Mouse (Mus musculus): ENCODE results near the gene Slc22a3. TPM values are rescaled to one million over a fixed set of nuclear protein-coding genes. Genes with fewer than 3 reads are reported as not detected.

The Slc22a3 gene
- polyA plus RNA-seq, 1 experiment from 2014 or later: 0.65 TPM

- Histone ChIP-seq H3K9ac (no peak overlapping the region), H3K36me3 (no peaks in the 10 kb centered on the region), H3K4me1 (no peaks in the 10 kb centered on the region), H3K4me2 (replicated peaks) (no peak overlapping the region), H3K27ac (no peak overlapping the region), H3K9me3 (no peaks in the 10 kb centered on the region), H3K4me3 (no peak overlapping the region), H3K27me3 (no peaks in the 10 kb centered on the region)
- WGBS: 67% methylated on average over 16 of the region's 16 CpGs
- ATAC-seq (ENCODE audit: low FRiP score, low read depth): no peak
Observed at GRCm38 (mm10) chr17:12420886-12421574, 86.5 kb downstream of the Slc22a3 start.

- Histone ChIP-seq H3K4me1 (peaks cover 11% of the 10 kb centered on the region), H3K36me3 (no peaks in the 10 kb centered on the region), H3K9me3 (no peaks in the 10 kb centered on the region), H3K9ac (no peak overlapping the region), H3K4me2 (replicated peaks) (no peak overlapping the region), H3K4me3 (no peak overlapping the region), H3K27ac (no peak overlapping the region), H3K27me3 (no peaks in the 10 kb centered on the region)
- 75% methylated on average over 19 of the region's 19 CpGs for WGBS
- ATAC-seq (ENCODE audit: low FRiP score, low read depth): no peak
Observed at GRCm38 (mm10) chr17:12419491-12420079, 87.9 kb downstream of the Slc22a3 start.

- Histone ChIP-seq H3K27me3 (no peaks in the 10 kb centered on the region), H3K9ac (no peak overlapping the region), H3K36me3 (no peaks in the 10 kb centered on the region), H3K4me1 (peaks cover 34% of the 10 kb centered on the region), H3K4me3 (no peak overlapping the region), H3K4me2 (replicated peaks) (no peak overlapping the region), H3K27ac (no peak overlapping the region), H3K9me3 (no peaks in the 10 kb centered on the region)
- WGBS: 34% methylated on average over 6 of the region's 6 CpGs
- ATAC-seq (ENCODE audit: low FRiP score, low read depth): peak; percentile 41; the same call in 1 of the 2 replicates
Observed at GRCm38 (mm10) chr17:12416250-12416895, 91.1 kb downstream of the Slc22a3 start.

GRCm38 (mm10) chr17:12415741-12416140, 91.8 kb downstream of the Slc22a3 start:
- WGBS: 55% methylated on average over 5 of the region's 5 CpGs
- H3K36me3 ChIP-seq: no peaks in the 10 kb centered on the region
- no peak overlapping the region for H3K4me2 ChIP-seq (replicated peaks)
- no peak overlapping the region for H3K4me3 ChIP-seq
- no peaks in the 10 kb centered on the region for H3K27me3 ChIP-seq
- H3K9me3 ChIP-seq: no peaks in the 10 kb centered on the region
- peaks cover 34% of the 10 kb centered on the region for H3K4me1 ChIP-seq
- peak overlapping the region; percentile 73; the same call in 1 of the 2 replicates for H3K27ac ChIP-seq
- H3K9ac ChIP-seq: 0 out of 2 replicates have a peak overlapping the region, but pooled peaks have one; percentile 31
- ATAC-seq (ENCODE audit: low FRiP score, low read depth): peak; percentile 21; the same call in 1 of the 2 replicates

GRCm38 (mm10) chr17:12415031-12415735, 92.3 kb downstream of the Slc22a3 start:
- ATAC-seq (ENCODE audit: low FRiP score, low read depth): peak; percentile 53
- Histone ChIP-seq H3K4me2 (replicated peaks) (no peak overlapping the region), H3K4me1 (peaks cover 34% of the 10 kb centered on the region), H3K27ac (peak overlapping the region; percentile 73), H3K9ac (0 out of 2 replicates have a peak overlapping the region, but pooled peaks have one; percentile 31), H3K36me3 (no peaks in the 10 kb centered on the region), H3K4me3 (no peak overlapping the region), H3K9me3 (no peaks in the 10 kb centered on the region), H3K27me3 (no peaks in the 10 kb centered on the region)
- WGBS: 30% methylated on average over 15 of the region's 15 CpGs

- ATAC-seq (ENCODE audit: low FRiP score, low read depth): peak; percentile 14; the same call in 1 of the 2 replicates
- Histone ChIP-seq H3K4me1 (peaks cover 45% of the 10 kb centered on the region), H3K9ac (no peak overlapping the region), H3K9me3 (no peaks in the 10 kb centered on the region), H3K27ac (peak overlapping the region; percentile 52; the same call in 1 of the 2 replicates), H3K4me2 (replicated peaks) (no peak overlapping the region; the same call in 1 of the 2 replicates), H3K4me3 (no peak overlapping the region), H3K36me3 (no peaks in the 10 kb centered on the region), H3K27me3 (no peaks in the 10 kb centered on the region)
- WGBS: 55% methylated on average over 3 of the region's 3 CpGs
Observed at GRCm38 (mm10) chr17:12412891-12413237, 94.6 kb downstream of the Slc22a3 start.

- Histone ChIP-seq H3K36me3 (no peaks in the 10 kb centered on the region), H3K4me1 (peaks cover 45% of the 10 kb centered on the region), H3K9ac (no peak overlapping the region), H3K27ac (peak overlapping the region; percentile 52; the same call in 1 of the 2 replicates), H3K4me3 (no peak overlapping the region), H3K4me2 (replicated peaks) (no peak overlapping the region; the same call in 1 of the 2 replicates), H3K27me3 (no peaks in the 10 kb centered on the region), H3K9me3 (0 out of 2 replicates have a peak, but pooled peaks cover 3% of the 10 kb centered on the region)
- peak; percentile 57 for ATAC-seq (ENCODE audit: low FRiP score, low read depth)
- 35% methylated on average over 10 of the region's 10 CpGs for WGBS
Observed at GRCm38 (mm10) chr17:12412181-12412890, 95.2 kb downstream of the Slc22a3 start.

- WGBS: 26% methylated on average over 11 of the region's 11 CpGs
- no peak overlapping the region for H3K27ac ChIP-seq
- H3K9me3 ChIP-seq: peaks cover 16% of the 10 kb centered on the region; the same call in 1 of the 2 replicates
- no peak overlapping the region for H3K9ac ChIP-seq
- H3K4me2 ChIP-seq (replicated peaks): no peak overlapping the region
- ATAC-seq (ENCODE audit: low FRiP score, low read depth): no peak
- H3K36me3 ChIP-seq: no peaks in the 10 kb centered on the region
- H3K27me3 ChIP-seq: no peaks in the 10 kb centered on the region
- H3K4me3 ChIP-seq: no peak overlapping the region
- peaks cover 32% of the 10 kb centered on the region for H3K4me1 ChIP-seq
Observed at GRCm38 (mm10) chr17:12409346-12409944, 98.1 kb downstream of the Slc22a3 start.

- no peak for ATAC-seq (ENCODE audit: low FRiP score, low read depth)
- no peaks in the 10 kb centered on the region for H3K27me3 ChIP-seq
- no peak overlapping the region for H3K27ac ChIP-seq
- H3K9me3 ChIP-seq: peaks cover 17% of the 10 kb centered on the region; the same call in 1 of the 2 replicates
- no peak overlapping the region for H3K4me3 ChIP-seq
- no peak overlapping the region for H3K4me2 ChIP-seq (replicated peaks)
- WGBS: 53% methylated on average over 7 of the region's 7 CpGs
- peaks cover 3% of the 10 kb centered on the region; the same call in 1 of the 2 replicates for H3K4me1 ChIP-seq
- no peaks in the 10 kb centered on the region for H3K36me3 ChIP-seq
- no peak overlapping the region for H3K9ac ChIP-seq
Observed at GRCm38 (mm10) chr17:12403420-12403819, 104.1 kb downstream of the Slc22a3 start.

- peaks cover 12% of the 10 kb centered on the region for H3K4me1 ChIP-seq
Observed at GRCm38 (mm10) chr17:12396163-12396677, 111.3 kb downstream of the Slc22a3 start.

GRCm38 (mm10) chr17:12388239-12388638, 119.3 kb downstream of the Slc22a3 start:
- 0 out of 2 replicates have a peak, but pooled peaks cover 3% of the 10 kb centered on the region for H3K9me3 ChIP-seq
- no peak overlapping the region for H3K27ac ChIP-seq
- no peaks in the 10 kb centered on the region for H3K36me3 ChIP-seq
- no peaks in the 10 kb centered on the region for H3K27me3 ChIP-seq
- no peak overlapping the region for H3K9ac ChIP-seq
- no peak overlapping the region for H3K4me3 ChIP-seq
- WGBS: 93% methylated on average over 7 of the region's 7 CpGs
- H3K4me2 ChIP-seq (replicated peaks): no peak overlapping the region
- H3K4me1 ChIP-seq: 0 out of 2 replicates have a peak, but pooled peaks cover 5% of the 10 kb centered on the region
- ATAC-seq (ENCODE audit: low FRiP score, low read depth): no peak

More at GRCm38 (mm10) chr17:12396163-12396677, 111.3 kb downstream of the Slc22a3 start:
- no peak overlapping the region for H3K27ac ChIP-seq
- no peak overlapping the region for H3K4me3 ChIP-seq
- no peak overlapping the region for H3K4me2 ChIP-seq (replicated peaks)
- H3K27me3 ChIP-seq: no peaks in the 10 kb centered on the region
- H3K9me3 ChIP-seq: 0 out of 2 replicates have a peak, but pooled peaks cover 3% of the 10 kb centered on the region
- no peak for ATAC-seq (ENCODE audit: low FRiP score, low read depth)
- no peak overlapping the region for H3K9ac ChIP-seq
- 86% methylated on average over 9 of the region's 9 CpGs for WGBS
- H3K36me3 ChIP-seq: no peaks in the 10 kb centered on the region
